Mouse (Mus musculus) neural tube, embryonic 11.5 days (tissue): ENCODE data around the gene Sacm1l. TPM values are rescaled to one million over a fixed set of nuclear protein-coding genes. Genes with fewer than 3 reads are reported as not detected.

Experiments
- ATAC-seq: fragments of 200-750 bp; cut with Nextera tagmentation; 2 replicates; pipeline ENCODE4 v1.8.0; 2017; ENCODE audit warnings: moderate number of reproducible peaks, mild to moderate bottlenecking, moderate TSS enrichment, moderate library complexity; ENCODE audit not compliant: insufficient read depth, low FRiP score, low TSS enrichment
- DNase-seq: peaks from one replicate; pipeline ENCODE4 v3.0.0-alpha.2; 2015; ENCODE audit warnings: low spot score
- H3K27ac ChIP-seq: fragments of 300-500 bp; sonication (generic); 2 replicates; pipeline ENCODE4 v1.5.1; 2014; ENCODE audit warnings: low read depth, mild to moderate bottlenecking, low read length
- H3K27me3 ChIP-seq: fragments of 300-500 bp; sonication (generic); 2 replicates; pipeline ENCODE4 v1.6.1; 2014; ENCODE audit warnings: mild to moderate bottlenecking, low read length, mixed read lengths; ENCODE audit not compliant: control insufficient read depth, insufficient read depth
- H3K36me3 ChIP-seq: fragments of 300-500 bp; sonication (generic); 2 replicates; pipeline ENCODE4 v1.6.1; 2014; ENCODE audit warnings: mild to moderate bottlenecking, low read length, moderate library complexity, mixed read lengths; ENCODE audit not compliant: control insufficient read depth, insufficient read depth
- H3K4me1 ChIP-seq: fragments of 300-500 bp; sonication (generic); 2 replicates; pipeline ENCODE4 v1.6.1; 2014; ENCODE audit warnings: low read length, mixed read lengths; ENCODE audit not compliant: control insufficient read depth, insufficient read depth
- H3K4me2 ChIP-seq: fragments of 300-500 bp; sonication (generic); 2 replicates; pipeline ENCODE4 v1.6.1; 2014; ENCODE audit warnings: low read depth, mild to moderate bottlenecking, moderate library complexity
- H3K4me3 ChIP-seq: fragments of 300-500 bp; sonication (generic); 2 replicates; pipeline ENCODE4 v1.5.1; 2014; ENCODE audit warnings: low read depth, low read length
- H3K9ac ChIP-seq: fragments of 300-500 bp; sonication (generic); 2 replicates; pipeline ENCODE4 v1.6.1; 2014; ENCODE audit warnings: mild to moderate bottlenecking, low read length
- H3K9me3 ChIP-seq: fragments of 300-500 bp; sonication (generic); 2 replicates; pipeline ENCODE4 v1.6.1; 2016; ENCODE audit warnings: low read length; ENCODE audit not compliant: control insufficient read depth
- WGBS: fragments of 180-500 bp; shearing (Covaris S2); extraction: QIAGEN DNeasy Blood & Tissue Kit; methylation state at CpG from one replicate; pipeline ENCODE4 v1.1.7; 2014; 5-methylcytosine and 5-hydroxymethylcytosine counted together
- polyA plus RNA-seq: library from polyadenylated mRNA; unstranded; fragments of >200 nt; fragmentation: Nextera tagmentation; extraction: Ambion mirVana; gene quantifications from 2 replicates; pipeline ENCODE4 v1.2.1, GENCODE M21; 2014

Sacm1l gene
- polyA plus RNA-seq, 1 experiment from 2014 or later: 56.3 TPM

GRCm38 (mm10) chr9:123577360-123578192 is 48.0 kb downstream of the Sacm1l start:
- 84% methylated on average over 10 of the region's 10 CpGs for WGBS
- no peaks in the 10 kb centered on the region for H3K27me3 ChIP-seq
- no peaks in the 10 kb centered on the region for H3K4me1 ChIP-seq

GRCm38 (mm10) chr9:123589240-123589910 is 59.8 kb downstream of the Sacm1l start:
- no peak overlapping the region for H3K4me3 ChIP-seq
- H3K36me3 ChIP-seq: no peaks in the 10 kb centered on the region
- H3K27ac ChIP-seq: no peak overlapping the region
- H3K4me1 ChIP-seq: no peaks in the 10 kb centered on the region
- DNase-seq: no peak
- H3K27me3 ChIP-seq: no peaks in the 10 kb centered on the region
- H3K4me2 ChIP-seq: no peak overlapping the region
- no peak overlapping the region for H3K9ac ChIP-seq
- ATAC-seq: no peak
- no peaks in the 10 kb centered on the region for H3K9me3 ChIP-seq
- 88% methylated on average over 7 of the region's 7 CpGs for WGBS

More at GRCm38 (mm10) chr9:123577360-123578192, 48.0 kb downstream of the Sacm1l start:
- DNase-seq (no peak), ATAC-seq (no peak)
- no peak overlapping the region for H3K4me3 ChIP-seq
- no peaks in the 10 kb centered on the region; the same call in 1 of the 2 replicates for H3K36me3 ChIP-seq
- H3K27ac ChIP-seq: no peak overlapping the region
- H3K9ac ChIP-seq: no peak overlapping the region
- H3K4me2 ChIP-seq: no peak overlapping the region
- no peaks in the 10 kb centered on the region for H3K9me3 ChIP-seq

GRCm38 (mm10) chr9:123595194-123595593 is 65.6 kb downstream of the Sacm1l start:
- Histone ChIP-seq H3K4me1 (no peaks in the 10 kb centered on the region), H3K36me3 (no peaks in the 10 kb centered on the region), H3K27ac (no peak overlapping the region), H3K9me3 (no peaks in the 10 kb centered on the region), H3K27me3 (no peaks in the 10 kb centered on the region), H3K4me2 (no peak overlapping the region), H3K4me3 (no peak overlapping the region), H3K9ac (no peak overlapping the region)
- WGBS: 95% methylated on average over 4 of the region's 4 CpGs
- no peak for ATAC-seq
- no peak for DNase-seq

- no peak overlapping the region for H3K9ac ChIP-seq
- 84% methylated on average over 2 of the region's 2 CpGs for WGBS
- no peaks in the 10 kb centered on the region for H3K36me3 ChIP-seq
- ATAC-seq (no peak), DNase-seq (no peak)
- no peaks in the 10 kb centered on the region for H3K27me3 ChIP-seq
- no peak overlapping the region for H3K4me2 ChIP-seq
- no peak overlapping the region for H3K27ac ChIP-seq
- H3K9me3 ChIP-seq: no peaks in the 10 kb centered on the region
- no peaks in the 10 kb centered on the region for H3K4me1 ChIP-seq
- no peak overlapping the region for H3K4me3 ChIP-seq
Measured at GRCm38 (mm10) chr9:123596910-123597309, 67.4 kb downstream of the Sacm1l start.

GRCm38 (mm10) chr9:123597376-123597775 is 67.8 kb downstream of the Sacm1l start:
- Histone ChIP-seq H3K4me1 (no peaks in the 10 kb centered on the region), H3K27me3 (no peaks in the 10 kb centered on the region), H3K9ac (no peak overlapping the region), H3K4me2 (no peak overlapping the region), H3K4me3 (no peak overlapping the region), H3K36me3 (no peaks in the 10 kb centered on the region), H3K27ac (no peak overlapping the region), H3K9me3 (no peaks in the 10 kb centered on the region)
- 93% methylated on average over 2 of the region's 2 CpGs for WGBS
- DNase-seq: no peak
- no peak for ATAC-seq

GRCm38 (mm10) chr9:123601529-123601928 is 72.0 kb downstream of the Sacm1l start:
- Histone ChIP-seq H3K36me3 (no peaks in the 10 kb centered on the region), H3K4me2 (no peak overlapping the region), H3K9ac (no peak overlapping the region), H3K27ac (no peak overlapping the region), H3K9me3 (no peaks in the 10 kb centered on the region), H3K4me1 (no peaks in the 10 kb centered on the region), H3K27me3 (no peaks in the 10 kb centered on the region), H3K4me3 (no peak overlapping the region)
- 72% methylated on average over 1 of the region's 1 CpGs for WGBS
- DNase-seq (no peak), ATAC-seq (no peak)

GRCm38 (mm10) chr9:123620311-123621098 is 90.9 kb downstream of the Sacm1l start:
- H3K4me1 ChIP-seq: no peaks in the 10 kb centered on the region
- H3K4me3 ChIP-seq: no peak overlapping the region
- no peak for DNase-seq
- H3K36me3 ChIP-seq: no peaks in the 10 kb centered on the region
- H3K27ac ChIP-seq: no peak overlapping the region
- no peak overlapping the region for H3K9ac ChIP-seq
- no peak overlapping the region for H3K4me2 ChIP-seq
- WGBS: 81% methylated on average over 5 of the region's 5 CpGs
- no peaks in the 10 kb centered on the region for H3K27me3 ChIP-seq
- H3K9me3 ChIP-seq: no peaks in the 10 kb centered on the region
- no peak for ATAC-seq

GRCm38 (mm10) chr9:123624741-123625140 is 95.2 kb downstream of the Sacm1l start:
- no peak for ATAC-seq
- DNase-seq: no peak
- Histone ChIP-seq H3K4me3 (no peak overlapping the region), H3K27me3 (no peaks in the 10 kb centered on the region), H3K9ac (no peak overlapping the region), H3K36me3 (no peaks in the 10 kb centered on the region), H3K9me3 (no peaks in the 10 kb centered on the region), H3K27ac (no peak overlapping the region), H3K4me1 (no peaks in the 10 kb centered on the region), H3K4me2 (no peak overlapping the region)
- 85% methylated on average over 2 of the region's 2 CpGs for WGBS
